Mouse (Mus musculus): ENCODE measurements at regions not wholly inside any gene's neighbourhood (a gene's known extent, or its start where the extent isn't known, plus 50 kb on each side); places are given as distances from the start of the nearest gene placed in this dataset.

DNA sequence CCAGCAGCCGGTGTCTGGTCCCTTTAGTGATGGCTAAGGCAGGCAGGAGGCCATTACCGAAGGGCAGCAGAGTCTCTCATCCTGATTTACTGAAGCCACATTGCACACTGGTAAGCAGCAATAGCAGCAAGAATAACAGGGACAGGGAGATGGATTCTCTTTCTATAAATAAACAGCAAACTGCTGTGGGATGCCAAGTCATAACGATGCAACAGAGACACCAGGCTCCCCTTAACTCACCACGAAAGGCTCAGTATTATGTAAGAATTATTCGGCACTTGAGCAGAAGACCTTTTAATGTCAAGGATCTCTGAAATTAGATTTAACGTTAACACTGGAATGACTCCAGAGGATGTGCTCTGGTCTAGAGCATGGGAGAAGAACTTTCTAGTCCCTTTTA lies 202.1 kb downstream of the Ddx10 start:
- no peaks in the 10 kb centered on the region for H3K9me3 ChIP-seq (ENCODE audit: low read depth, low read length)
- no peaks in the 10 kb centered on the region for H3K27me3 ChIP-seq (ENCODE audit: insufficient read depth, low read length)
- 59% methylated on average over 6 of the region's 6 CpGs for WGBS

GRCm38 (mm10) chr9:53033797-53034196 lies 214.1 kb downstream of the Ddx10 start:
- Histone ChIP-seq H3K36me3 (ENCODE audit: insufficient read depth) (no peaks in the 10 kb centered on the region), H3K4me2 (no peak overlapping the region), H3K9me3 (ENCODE audit: low read depth, low read length) (no peaks in the 10 kb centered on the region), H3K4me3 (ENCODE audit: low read depth, low read length) (no peak overlapping the region), H3K27ac (ENCODE audit: low read depth) (no peak overlapping the region), H3K9ac (no peak overlapping the region), H3K4me1 (ENCODE audit: insufficient read depth) (no peaks in the 10 kb centered on the region), H3K27me3 (ENCODE audit: insufficient read depth, low read length) (no peaks in the 10 kb centered on the region)
- no peak for TF ChIP-seq CTCF (IDR thresholded peaks at IDR 0.05; ENCODE audit: low read depth)
- ATAC-seq (ENCODE audit: insufficient read depth) (no peak), DNase-seq (no peak)
- 75% methylated on average over 4 of the region's 4 CpGs for WGBS

More for the DNA sequence above, 202.1 kb downstream of the Ddx10 start:
- H3K4me3 ChIP-seq (ENCODE audit: low read depth, low read length) = no peak overlapping the region
- H3K4me2 ChIP-seq = no peak overlapping the region
- DNase-seq (no peak), ATAC-seq (ENCODE audit: insufficient read depth) (no peak)
- no peak overlapping the region for H3K9ac ChIP-seq
- no peaks in the 10 kb centered on the region for H3K36me3 ChIP-seq (ENCODE audit: insufficient read depth)
- TF ChIP-seq CTCF (IDR thresholded peaks at IDR 0.05; ENCODE audit: low read depth) = no peak
- no peaks in the 10 kb centered on the region for H3K4me1 ChIP-seq (ENCODE audit: insufficient read depth)
- no peak overlapping the region for H3K27ac ChIP-seq (ENCODE audit: low read depth)

GRCm38 (mm10) chr9:53022096-53022495 lies 225.8 kb downstream of the Ddx10 start:
- no peaks in the 10 kb centered on the region for H3K9me3 ChIP-seq (ENCODE audit: low read depth, low read length)
- no peaks in the 10 kb centered on the region for H3K4me1 ChIP-seq (ENCODE audit: insufficient read depth)
- H3K9ac ChIP-seq = no peak overlapping the region
- DNase-seq = no peak
- ATAC-seq (ENCODE audit: insufficient read depth) = no peak
- 74% methylated on average over 4 of the region's 4 CpGs for WGBS
- TF ChIP-seq CTCF (IDR thresholded peaks at IDR 0.05; ENCODE audit: low read depth) = no peak
- H3K27me3 ChIP-seq (ENCODE audit: insufficient read depth, low read length) = no peaks in the 10 kb centered on the region
- H3K27ac ChIP-seq (ENCODE audit: low read depth) = no peak overlapping the region
- H3K4me2 ChIP-seq = no peak overlapping the region
- H3K36me3 ChIP-seq (ENCODE audit: insufficient read depth) = no peaks in the 10 kb centered on the region
- H3K4me3 ChIP-seq (ENCODE audit: low read depth, low read length) = no peak overlapping the region

DNA sequence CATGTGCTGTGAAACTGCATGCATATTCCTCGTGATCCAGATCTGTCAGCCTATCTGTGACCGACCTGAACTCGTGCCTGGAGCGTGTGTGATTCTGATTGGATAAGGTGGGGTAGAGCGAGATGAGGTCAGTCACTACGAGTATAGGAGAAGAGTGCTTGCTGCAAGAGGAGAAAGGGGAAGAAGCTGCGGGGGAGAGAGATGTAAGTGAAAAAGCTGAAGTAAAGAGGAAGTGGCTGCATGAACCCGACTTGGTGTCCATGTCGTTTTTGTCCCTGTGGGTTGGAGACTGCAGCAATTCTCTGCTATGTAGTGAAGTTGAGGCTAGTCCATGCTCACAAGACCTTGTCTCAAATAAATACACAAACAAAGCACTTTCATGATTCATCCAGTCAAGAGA lies 237.1 kb downstream of the Ddx10 start:
- Histone ChIP-seq H3K4me1 (ENCODE audit: insufficient read depth) (no peaks in the 10 kb centered on the region), H3K9me3 (ENCODE audit: low read depth, low read length) (peaks cover 5% of the 10 kb centered on the region; the same call in 1 of the 2 replicates), H3K27ac (ENCODE audit: low read depth) (no peak overlapping the region), H3K27me3 (ENCODE audit: insufficient read depth, low read length) (no peaks in the 10 kb centered on the region), H3K4me2 (no peak overlapping the region), H3K9ac (no peak overlapping the region), H3K4me3 (ENCODE audit: low read depth, low read length) (no peak overlapping the region), H3K36me3 (ENCODE audit: insufficient read depth) (no peaks in the 10 kb centered on the region)
- 86% methylated on average over 9 of the region's 9 CpGs for WGBS
- TF ChIP-seq CTCF (IDR thresholded peaks at IDR 0.05; ENCODE audit: low read depth) = no peak
- DNase-seq (no peak), ATAC-seq (ENCODE audit: insufficient read depth) (no peak)

DNA sequence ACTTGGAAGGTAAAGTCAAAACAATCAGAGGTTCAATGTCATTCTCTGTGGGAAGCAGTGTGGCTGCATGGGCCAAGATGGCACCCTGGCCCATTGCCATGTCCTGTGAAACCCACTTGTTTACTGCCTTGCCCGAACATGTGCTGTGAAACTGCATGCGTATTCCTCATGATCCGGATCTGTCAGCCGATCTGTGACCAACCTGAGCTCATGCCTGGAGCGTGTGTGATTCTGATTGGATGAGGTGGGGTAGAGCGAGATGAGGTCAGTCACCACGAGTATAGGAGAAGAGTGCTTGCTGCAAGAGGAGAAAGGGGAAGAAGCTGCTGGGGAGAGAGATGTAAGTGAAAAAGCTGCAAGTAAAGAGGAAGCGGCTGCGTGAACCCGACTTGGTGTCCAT lies 240.5 kb downstream of the Ddx10 start:
- WGBS = 87% methylated on average over 10 of the region's 10 CpGs

GRCm38 (mm10) chr9:53006085-53006484 lies 241.8 kb downstream of the Ddx10 start:
- Histone ChIP-seq H3K9ac (no peak overlapping the region), H3K36me3 (ENCODE audit: insufficient read depth) (no peaks in the 10 kb centered on the region), H3K27me3 (ENCODE audit: insufficient read depth, low read length) (no peaks in the 10 kb centered on the region), H3K4me2 (no peak overlapping the region), H3K27ac (ENCODE audit: low read depth) (no peak overlapping the region), H3K4me1 (ENCODE audit: insufficient read depth) (no peaks in the 10 kb centered on the region), H3K9me3 (ENCODE audit: low read depth, low read length) (no peaks in the 10 kb centered on the region), H3K4me3 (ENCODE audit: low read depth, low read length) (no peak overlapping the region)
- 63% methylated on average over 1 of the region's 1 CpGs for WGBS
- DNase-seq (no peak), ATAC-seq (ENCODE audit: insufficient read depth) (no peak)
- TF ChIP-seq CTCF (IDR thresholded peaks at IDR 0.05; ENCODE audit: low read depth) = no peak

More for the DNA sequence above, 240.5 kb downstream of the Ddx10 start:
- no peak overlapping the region for H3K4me2 ChIP-seq
- no peak overlapping the region for H3K27ac ChIP-seq (ENCODE audit: low read depth)
- H3K27me3 ChIP-seq (ENCODE audit: insufficient read depth, low read length) = no peaks in the 10 kb centered on the region
- ATAC-seq (ENCODE audit: insufficient read depth) = no peak
- TF ChIP-seq CTCF (IDR thresholded peaks at IDR 0.05; ENCODE audit: low read depth) = no peak
- no peak overlapping the region for H3K9ac ChIP-seq
- H3K4me1 ChIP-seq (ENCODE audit: insufficient read depth) = no peaks in the 10 kb centered on the region
- H3K36me3 ChIP-seq (ENCODE audit: insufficient read depth) = no peaks in the 10 kb centered on the region
- H3K9me3 ChIP-seq (ENCODE audit: low read depth, low read length) = no peaks in the 10 kb centered on the region
- no peak overlapping the region for H3K4me3 ChIP-seq (ENCODE audit: low read depth, low read length)
- DNase-seq = no peak

- TF ChIP-seq CTCF (IDR thresholded peaks at IDR 0.05; ENCODE audit: low read depth) = no peak
- ATAC-seq (ENCODE audit: insufficient read depth) (no peak), DNase-seq (no peak)
- H3K4me1 ChIP-seq (ENCODE audit: insufficient read depth) = no peaks in the 10 kb centered on the region
- no peak overlapping the region for H3K9ac ChIP-seq
- no peak overlapping the region for H3K4me3 ChIP-seq (ENCODE audit: low read depth, low read length)
- H3K36me3 ChIP-seq (ENCODE audit: insufficient read depth) = no peaks in the 10 kb centered on the region
- no peak overlapping the region for H3K4me2 ChIP-seq
- no peaks in the 10 kb centered on the region for H3K9me3 ChIP-seq (ENCODE audit: low read depth, low read length)
- H3K27ac ChIP-seq (ENCODE audit: low read depth) = no peak overlapping the region
- WGBS = 60% methylated on average over 3 of the region's 3 CpGs
- no peaks in the 10 kb centered on the region for H3K27me3 ChIP-seq (ENCODE audit: insufficient read depth, low read length)
Measured at GRCm38 (mm10) chr9:53004253-53004978, 243.4 kb downstream of the Ddx10 start.
